ENCODE assay signal across 13 mouse cellular contexts in the genomic region with DNA sequence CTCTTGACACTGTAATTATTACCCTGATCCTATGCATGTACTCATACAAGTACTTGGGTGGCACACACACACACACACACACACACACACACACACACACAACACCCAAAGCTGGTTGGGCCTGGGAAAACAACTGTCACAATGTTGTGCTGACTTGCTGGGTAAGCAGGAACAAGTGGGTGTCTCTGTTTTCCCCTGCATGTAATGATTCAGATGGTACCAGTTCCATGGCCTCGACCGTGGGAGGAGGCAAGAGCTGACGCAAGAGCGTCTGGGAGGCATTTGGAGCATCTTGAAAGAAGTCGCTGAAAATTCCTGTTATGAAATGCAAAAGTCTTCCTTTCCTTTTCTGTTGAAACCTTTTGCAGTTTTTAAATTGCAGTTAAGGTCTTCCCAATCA. TPM values are rescaled to one million over a fixed set of nuclear protein-coding genes. Genes with fewer than 3 reads are reported as not detected.
DNase-seq lines count a peak whose midpoint lies in the region; ATAC-seq lines count a peak whose summit lies in the region.
"Had no signal": no experiment of that assay in that cellular context is flagged by ENCODE, and none has a peak within 500 bp of the region (broad histone marks: within the 10 kb centered on the region; RNA-seq: fewer than 3 reads in every experiment).

No protein-coding gene starts in this region.

- peak overlapping the region; percentile 30; the same call in 1 of the 2 replicates for H3K27ac ChIP-seq in kidney, embryonic 14.5 days (ENCODE audit: low read depth, low read length)
- no peak overlapping the region for H3K27ac ChIP-seq in embryonic facial prominence, embryonic 14.5 days (replicated peaks; ENCODE audit: low read depth, low read length)
- H3K27ac ChIP-seq in liver, embryonic 11.5 days (ENCODE audit: low read depth, low read length), result no peak overlapping the region

- H3K4me3 ChIP-seq in kidney, embryonic 14.5 days (ENCODE audit: low read length), result no peak overlapping the region
- H3K4me3 ChIP-seq in embryonic facial prominence, embryonic 14.5 days (ENCODE audit: low read depth, low read length), result no peak overlapping the region
- no peak overlapping the region for H3K4me3 ChIP-seq in liver, embryonic 11.5 days (ENCODE audit: low read depth, low read length)

- H3K36me3 ChIP-seq in kidney, embryonic 14.5 days (ENCODE audit: control insufficient read depth, insufficient read depth, low read length), result no peaks in the 10 kb centered on the region
- H3K36me3 ChIP-seq in embryonic facial prominence, embryonic 14.5 days (ENCODE audit: control insufficient read depth, insufficient read depth, low read length), result no peaks in the 10 kb centered on the region
- no peaks in the 10 kb centered on the region for H3K36me3 ChIP-seq in liver, embryonic 11.5 days (ENCODE audit: control insufficient read depth, insufficient read depth, low read length)

- H3K4me1 ChIP-seq in kidney, embryonic 14.5 days (ENCODE audit: control insufficient read depth, insufficient read depth, low read length), result peaks cover 7% of the 10 kb centered on the region; the same call in 1 of the 2 replicates
- peaks cover 3% of the 10 kb centered on the region; the same call in 1 of the 2 replicates for H3K4me1 ChIP-seq in embryonic facial prominence, embryonic 14.5 days (ENCODE audit: control insufficient read depth, insufficient read depth, low read length)
- no peaks in the 10 kb centered on the region for H3K4me1 ChIP-seq in liver, embryonic 11.5 days (replicated peaks; ENCODE audit: control insufficient read depth, insufficient read depth, low read length)

- H3K4me2 ChIP-seq in kidney, embryonic 14.5 days (replicated peaks; ENCODE audit: low read depth, low read length), result no peak overlapping the region
- 0 out of 2 replicates have a peak overlapping the region, but pooled peaks have one; percentile 18 for H3K4me2 ChIP-seq in embryonic facial prominence, embryonic 14.5 days (ENCODE audit: low read depth, low read length)
- H3K4me2 ChIP-seq in liver, embryonic 11.5 days, result no peak overlapping the region

- 53% methylated on average over 5 of the region's 5 CpGs for WGBS in kidney, embryonic 14.5 days
- 45% methylated on average over 5 of the region's 5 CpGs for WGBS in embryonic facial prominence, embryonic 14.5 days
- WGBS in liver, embryonic 11.5 days, result 38% methylated on average over 5 of the region's 5 CpGs

- H3K9me3 ChIP-seq in kidney, embryonic 14.5 days (ENCODE audit: control insufficient read depth, low read length), result no peaks in the 10 kb centered on the region
- H3K9me3 ChIP-seq in embryonic facial prominence, embryonic 14.5 days (ENCODE audit: control insufficient read depth, low read length), result no peaks in the 10 kb centered on the region
- no peaks in the 10 kb centered on the region for H3K9me3 ChIP-seq in liver, embryonic 11.5 days (ENCODE audit: control insufficient read depth, low read length)

- no peak for DNase-seq in kidney, adult 11 months
- no peak for DNase-seq in embryonic facial prominence, embryonic 14.5 days (ENCODE audit: low spot score)
- DNase-seq in layer of hippocampus, postnatal 36 days, result peak; percentile 31 to 32
- DNase-seq in right cerebral cortex, postnatal 14 days, result peak; percentile 13
- no peak for DNase-seq in Muller cell, postnatal 12 days (ENCODE audit: inconsistent ontology term)
- DNase-seq in liver, embryonic 11.5 days (ENCODE audit: low spot score), result no peak
- no peak for DNase-seq in urinary bladder, postnatal 25 days (ENCODE audit: low spot score)
- DNase-seq: liver had no signal

- no peak overlapping the region for H3K9ac ChIP-seq in kidney, embryonic 14.5 days (ENCODE audit: low read depth, low read length)
- H3K9ac ChIP-seq in embryonic facial prominence, embryonic 14.5 days (ENCODE audit: low read depth, low read length), result no peak overlapping the region
- H3K9ac ChIP-seq in liver, embryonic 11.5 days (ENCODE audit: low read depth, low read length), result no peak overlapping the region

- H3K27me3 ChIP-seq in kidney, embryonic 14.5 days (ENCODE audit: control insufficient read depth, insufficient read depth, low read length), result peaks cover 3% of the 10 kb centered on the region; the same call in 1 of the 2 replicates
- peaks cover 12% of the 10 kb centered on the region for H3K27me3 ChIP-seq in embryonic facial prominence, embryonic 14.5 days (replicated peaks; ENCODE audit: control insufficient read depth, insufficient read depth, low read length)
- peaks cover 6% of the 10 kb centered on the region; the same call in 1 of the 2 replicates for H3K27me3 ChIP-seq in liver, embryonic 11.5 days (replicated peaks; ENCODE audit: control insufficient read depth, insufficient read depth, low read length)

- ATAC-seq in kidney, embryonic 14.5 days (ENCODE audit: low FRiP score, low TSS enrichment), result no peak
- no peak for ATAC-seq in embryonic facial prominence, embryonic 14.5 days (ENCODE audit: low read depth)
- no peak for ATAC-seq in liver, embryonic 11.5 days (replicated peaks; ENCODE audit: low FRiP score)
- ATAC-seq: Patski had no signal

RNA-seq across cellular contexts. Expression of a gene that starts 45.0 kb away (rescaled TPM):
- not detected in 2 replicates for polyA plus RNA-seq in kidney, embryonic 14.5 days (2014; fragmentation: Nextera tagmentation; extraction: Ambion mirVana)
- not detected in 2 replicates for polyA plus RNA-seq in embryonic facial prominence, embryonic 14.5 days (2014; fragmentation: Nextera tagmentation; extraction: Ambion mirVana)
- not detected for total RNA-seq in layer of hippocampus, postnatal 36 days (2021)
- polyA plus RNA-seq in liver, embryonic 11.5 days (2014; fragmentation: Nextera tagmentation; extraction: Ambion mirVana), result not detected in 2 replicates
- total RNA-seq: common myeloid progenitor, adult 5-6 weeks had no signal
- polyA plus RNA-seq: neural tube, embryonic 14.5 days; Patski had no signal

RNA-seq across cellular contexts. Expression of a gene that starts 48.2 kb away (rescaled TPM):
- polyA plus RNA-seq in kidney, embryonic 14.5 days (2014; fragmentation: Nextera tagmentation; extraction: Ambion mirVana), result not detected in 2 replicates
- not detected in 2 replicates for polyA plus RNA-seq in embryonic facial prominence, embryonic 14.5 days (2014; fragmentation: Nextera tagmentation; extraction: Ambion mirVana)
- not detected for total RNA-seq in layer of hippocampus, postnatal 36 days (2021)
- polyA plus RNA-seq in liver, embryonic 11.5 days (2014; fragmentation: Nextera tagmentation; extraction: Ambion mirVana), result not detected in 2 replicates
- total RNA-seq: common myeloid progenitor, adult 5-6 weeks had no signal
- polyA plus RNA-seq: neural tube, embryonic 14.5 days; Patski had no signal

RNA-seq across cellular contexts. Expression of a gene that starts 51.4 kb away (rescaled TPM):
- polyA plus RNA-seq in kidney, embryonic 14.5 days (2014; fragmentation: Nextera tagmentation; extraction: Ambion mirVana), result not detected in 2 replicates
- polyA plus RNA-seq in embryonic facial prominence, embryonic 14.5 days (2014; fragmentation: Nextera tagmentation; extraction: Ambion mirVana), result not detected in 2 replicates
- not detected for total RNA-seq in layer of hippocampus, postnatal 36 days (2021)
- polyA plus RNA-seq in liver, embryonic 11.5 days (2014; fragmentation: Nextera tagmentation; extraction: Ambion mirVana), result not detected in 2 replicates
- total RNA-seq: common myeloid progenitor, adult 5-6 weeks had no signal
- polyA plus RNA-seq: neural tube, embryonic 14.5 days; Patski; testis, adult 2 months had no signal

RNA-seq across cellular contexts. Expression of a gene that starts 54.6 kb away (rescaled TPM):
- polyA plus RNA-seq in kidney, embryonic 14.5 days (2014; fragmentation: Nextera tagmentation; extraction: Ambion mirVana), result not detected in 2 replicates
- not detected in 2 replicates for polyA plus RNA-seq in embryonic facial prominence, embryonic 14.5 days (2014; fragmentation: Nextera tagmentation; extraction: Ambion mirVana)
- total RNA-seq in layer of hippocampus, postnatal 36 days (2021), result not detected
- polyA plus RNA-seq in liver, embryonic 11.5 days (2014; fragmentation: Nextera tagmentation; extraction: Ambion mirVana), result not detected in 2 replicates
- total RNA-seq: common myeloid progenitor, adult 5-6 weeks had no signal
- polyA plus RNA-seq: neural tube, embryonic 14.5 days; Patski; testis, adult 2 months had no signal

RNA-seq across cellular contexts. Expression of a gene that starts 57.7 kb away (rescaled TPM):
- polyA plus RNA-seq in kidney, embryonic 14.5 days (2014; fragmentation: Nextera tagmentation; extraction: Ambion mirVana), result not detected in 2 replicates
- not detected in 2 replicates for polyA plus RNA-seq in embryonic facial prominence, embryonic 14.5 days (2014; fragmentation: Nextera tagmentation; extraction: Ambion mirVana)
- not detected for total RNA-seq in layer of hippocampus, postnatal 36 days (2021)
- not detected in 2 replicates for polyA plus RNA-seq in liver, embryonic 11.5 days (2014; fragmentation: Nextera tagmentation; extraction: Ambion mirVana)
- total RNA-seq: common myeloid progenitor, adult 5-6 weeks had no signal
- polyA plus RNA-seq: neural tube, embryonic 14.5 days; Patski had no signal

Comparison
In these comparisons a context has a peak if more than half of its experiments do, and no peak if none do; other contexts are left out.
1. DNase-seq: peak in layer of hippocampus, postnatal 36 days (2 of 2) and right cerebral cortex, postnatal 14 days (single experiment); none in kidney, adult 11 months (single experiment), embryonic facial prominence, embryonic 14.5 days (single experiment), Muller cell, postnatal 12 days (single experiment), liver, embryonic 11.5 days (single experiment) and urinary bladder, postnatal 25 days (single experiment).